Mouse (Mus musculus) small intestine, adult 2 months (tissue): ENCODE measurements around the gene Jam3.

Experiments used
- CTCF ChIP-seq: fragments of 200-500 bp; IDR thresholded peaks from 2 replicates; pipeline ENCODE4 v1.5.1; 2012; ENCODE audit warnings: low read depth, mild to moderate bottlenecking, control low read depth, inconsistent platforms, low read length, moderate library complexity, mixed read lengths; ENCODE audit not compliant: insufficient replicate concordance, insufficient read length; ENCODE audit errors: extremely low read depth
- POLR2A ChIP-seq: fragments of 200-500 bp; IDR thresholded peaks from 2 replicates; pipeline ENCODE4 v1.6.1; 2012; ENCODE audit warnings: low read depth, mild to moderate bottlenecking, control low read depth, inconsistent platforms, low read length, moderate library complexity

DNA sequence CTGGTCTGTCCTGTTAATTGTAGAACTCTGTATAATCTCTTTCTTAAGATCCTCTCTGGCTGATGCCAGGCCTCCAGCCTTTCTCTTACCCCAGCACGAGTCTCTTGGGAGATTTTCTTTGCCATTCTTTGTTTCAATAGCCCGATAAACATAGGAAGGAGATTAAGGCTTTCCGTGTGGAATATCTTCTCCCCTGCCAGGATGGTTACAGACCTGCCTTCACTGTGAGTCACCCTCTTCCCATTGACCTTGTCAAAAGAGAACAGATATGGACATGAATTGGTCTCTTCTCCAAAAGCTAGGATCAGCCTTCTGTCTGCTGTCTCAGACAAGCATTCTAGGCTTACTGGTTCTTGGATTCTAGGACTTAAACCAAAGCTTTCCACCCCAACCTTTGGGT lies 15.5 kb upstream of the Jam3 start:
- no peak for TF ChIP-seq CTCF
- no peak for TF ChIP-seq POLR2A
